Mouse (Mus musculus): ENCODE results near the gene Pla2g4a.

The Pla2g4a gene

DNA sequence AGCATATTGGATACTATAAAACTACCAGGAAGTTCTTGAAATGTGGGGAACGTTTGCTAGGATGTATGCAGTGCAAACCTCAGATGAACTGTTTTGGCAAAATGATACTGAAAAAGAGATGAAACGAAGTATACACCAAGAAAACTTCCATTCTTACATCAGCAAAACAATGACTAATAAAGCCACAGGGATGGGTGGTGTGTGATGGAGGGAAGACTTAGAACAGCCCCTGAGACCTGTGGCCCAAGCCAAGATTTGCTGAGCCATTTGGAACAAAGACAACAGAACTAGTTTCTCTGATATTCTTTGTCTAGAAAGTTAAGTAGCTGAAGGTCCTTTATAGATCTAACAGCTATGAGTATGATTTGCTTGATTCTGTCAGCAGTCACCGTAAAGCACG, 105.5 kb downstream of the Pla2g4a start:
- in situ Hi-C loops (cut with MboI, MseI) = loop anchor here (5.0 kb wide), 1 partner anchor 407 kb away; no protein-coding TSS in a partner anchor

DNA sequence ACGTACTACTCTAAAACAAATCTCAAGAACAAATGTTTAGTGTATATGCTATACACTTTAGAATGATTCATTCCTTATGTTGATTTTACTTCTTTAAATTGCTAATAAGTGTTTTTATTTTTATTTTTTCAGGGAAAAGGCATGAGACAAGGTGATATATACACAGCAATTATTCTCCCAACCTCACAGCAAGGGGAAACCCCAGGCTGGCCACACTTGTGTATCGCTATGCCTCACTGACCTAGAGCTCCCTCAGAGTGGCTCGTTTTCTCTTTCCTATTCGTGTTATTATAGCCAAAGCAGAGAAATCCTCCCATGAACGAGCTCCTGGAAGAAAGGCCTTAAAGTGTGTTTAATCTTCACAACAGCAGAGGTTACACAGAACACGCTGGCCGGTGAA, 106.2 kb downstream of the Pla2g4a start:
- in situ Hi-C loops (cut with MboI, MseI) = loop anchor here (5.0 kb wide), 1 partner anchor 407 kb away; no protein-coding TSS in a partner anchor

DNA sequence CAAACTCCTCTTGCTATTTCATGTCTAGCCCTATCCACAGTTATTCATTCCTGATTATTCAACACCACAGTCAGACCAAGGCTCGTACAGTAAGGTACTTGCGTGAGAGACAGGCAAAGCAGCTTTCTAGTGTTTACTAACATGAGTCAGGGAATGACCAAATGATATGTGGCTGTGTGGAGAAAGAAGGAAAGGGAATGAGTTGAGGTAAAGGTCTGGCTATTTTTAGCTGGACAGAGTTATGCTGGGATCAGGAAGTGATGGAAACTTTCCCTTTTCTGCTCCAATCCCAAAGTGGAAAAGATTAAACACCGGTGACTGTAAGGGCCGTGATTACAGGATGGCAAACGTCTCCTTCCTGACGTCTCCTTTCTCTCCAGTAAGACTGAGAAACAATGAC, 114.4 kb downstream of the Pla2g4a start:
- in situ Hi-C loops (cut with MboI, MseI) = no loop called here

GRCm38 (mm10) chr1:149841845-149842244, 119.2 kb downstream of the Pla2g4a start:
- in situ Hi-C loops (cut with MboI, MseI) = no loop called here

GRCm38 (mm10) chr1:149840961-149841416, 120.1 kb downstream of the Pla2g4a start:
- in situ Hi-C loops (cut with MboI, MseI) = no loop called here

GRCm38 (mm10) chr1:149840312-149840930, 120.7 kb downstream of the Pla2g4a start:
- in situ Hi-C loops (cut with MboI, MseI) = no loop called here

- in situ Hi-C loops (cut with MboI, MseI) = no loop called here
These were observed 124.6 kb downstream of the Pla2g4a start for GRCm38 (mm10) chr1:149836496-149836895.

GRCm38 (mm10) chr1:149833876-149834275, 127.2 kb downstream of the Pla2g4a start:
- in situ Hi-C loops (cut with MboI, MseI) = no loop called here

GRCm38 (mm10) chr1:149832952-149833351, 128.1 kb downstream of the Pla2g4a start:
- in situ Hi-C loops (cut with MboI, MseI) = no loop called here

DNA sequence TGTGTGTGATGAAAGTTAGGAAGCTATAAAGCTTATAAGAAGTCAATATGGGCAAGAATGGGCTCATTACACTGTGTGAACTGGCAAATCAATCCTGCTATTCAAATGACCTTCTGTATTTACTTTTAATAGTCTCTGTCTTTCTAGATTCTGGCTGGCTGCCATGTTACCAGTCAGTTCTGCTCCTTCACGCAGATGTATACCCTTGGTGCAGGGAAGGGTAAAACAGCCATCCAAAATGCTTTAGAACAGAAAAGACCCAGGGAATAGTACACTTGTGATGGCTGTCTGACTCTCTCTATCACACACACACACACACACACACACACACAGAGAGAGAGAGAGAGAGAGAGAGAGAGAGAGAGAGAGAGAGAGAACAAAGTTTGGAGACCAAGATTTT, 128.6 kb downstream of the Pla2g4a start:
- in situ Hi-C loops (cut with MboI, MseI) = no loop called here

- in situ Hi-C loops (cut with MboI, MseI) = no loop called here
These were observed 130.0 kb downstream of the Pla2g4a start for GRCm38 (mm10) chr1:149831100-149831499.

DNA sequence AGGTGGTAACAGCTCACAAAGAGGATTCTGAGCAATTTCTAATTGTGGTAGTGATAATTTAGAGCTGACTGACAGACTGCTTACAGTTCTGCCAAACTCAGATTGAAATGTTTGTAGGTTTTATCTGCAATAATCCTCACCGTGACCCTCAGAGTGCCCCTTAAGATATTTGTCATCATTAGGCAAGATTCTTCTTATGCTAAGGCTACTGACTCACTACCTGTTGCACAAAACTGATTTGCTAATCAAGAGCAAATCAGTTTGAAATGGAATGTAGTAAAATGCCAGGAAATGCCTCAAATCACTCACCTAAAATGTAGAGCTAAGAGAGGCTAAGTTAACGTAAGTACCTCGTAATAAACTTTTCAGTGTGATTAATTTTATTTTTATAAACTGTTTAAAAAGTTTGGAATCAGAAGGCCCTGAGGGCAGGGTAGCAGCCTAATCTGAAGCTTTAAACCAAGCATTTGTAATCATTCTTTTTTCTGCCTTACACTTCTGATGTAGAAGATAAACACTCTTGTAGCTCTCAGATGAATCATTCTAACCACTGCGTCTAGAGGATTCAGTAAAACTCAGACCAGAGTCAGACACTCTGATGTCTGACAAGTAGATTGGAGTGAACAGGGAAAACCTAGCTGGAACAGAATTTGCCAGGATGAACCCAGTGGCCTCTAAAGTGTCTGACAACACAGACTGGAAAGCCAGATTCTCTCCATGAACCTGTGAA, 147.3 kb downstream of the Pla2g4a start:
- in situ Hi-C loops (cut with MboI, MseI) = no loop called here

GRCm38 (mm10) chr1:149809527-149809926, 151.6 kb downstream of the Pla2g4a start:
- in situ Hi-C loops (cut with MboI, MseI) = no loop called here
